Mouse (Mus musculus) megakaryocyte, adult 5-6 weeks (primary cell): Measurements from ENCODE around the gene Tmem176b. TPM values are rescaled to one million over a fixed set of nuclear protein-coding genes. Genes with fewer than 3 reads are reported as not detected.
"Not testable (repeated sequence)": the region's sequence is repeated elsewhere in the genome, so short reads cannot be mapped to it uniquely, and the experiment has no call there.

ENCODE experiments used
- ATAC-seq: 2 replicates; pipeline ENCODE4 v1.8.0; 2016; ENCODE audit warnings: mild to moderate bottlenecking, inconsistent platforms; ENCODE audit not compliant: poor library complexity, severe bottlenecking
- total RNA-seq, 2 experiments: library from RNA; stranded (forward) in 1 of 2; stranded (reverse) in 1 of 2; fragments of 153-499, 151-499 nt in 1 of 2; fragments of 221-1000, 200-1000 nt in 1 of 2; gene quantifications; 2 replicates each; pipeline versions ENCODE4 v1.2.3 to v1.2.4; 2015 to 2017

Tmem176b gene
- 74.3 and 79.2 TPM in 2 replicates for total RNA-seq (2015)
- total RNA-seq (2017), result 81.4 and 85.0 TPM in 2 replicates

- ATAC-seq, result peak; percentile 48
Measured at GRCm38 (mm10) chr6:48840973-48841625, at the start of gene Tmem176b. Gene Tmem176b (minus strand): TSS chr6:48841496.

DNA sequence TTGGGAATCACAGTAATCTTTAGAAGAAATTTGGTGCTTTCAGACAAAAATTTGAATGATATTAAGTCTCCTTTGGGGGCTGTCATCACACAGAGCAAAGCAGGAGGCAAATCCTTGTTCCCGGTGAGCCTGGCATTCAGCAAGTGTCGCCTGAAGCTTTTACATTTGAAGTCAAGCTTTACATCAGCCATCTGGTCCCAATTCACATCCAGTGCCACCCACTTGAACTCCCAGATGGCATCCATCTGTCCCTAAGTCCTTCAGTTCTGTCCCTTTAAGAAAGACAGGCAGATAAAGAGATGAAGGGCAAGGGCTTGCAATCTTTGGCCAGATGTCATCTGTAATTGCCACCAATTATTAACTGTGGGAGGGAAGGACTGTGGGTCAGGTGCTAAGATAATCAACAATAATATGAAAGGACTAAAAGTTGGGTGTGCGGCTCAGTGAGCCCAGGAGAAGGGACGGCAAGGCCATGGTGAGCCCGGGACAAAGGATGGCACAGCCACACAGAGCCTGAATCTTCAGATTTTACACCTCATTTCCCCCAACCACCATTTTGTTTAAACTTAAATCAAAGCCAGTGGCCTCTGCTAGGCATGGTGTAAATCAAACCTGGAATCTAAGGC is 35.3 kb upstream of the Tmem176b start:
- no peak for ATAC-seq

DNA sequence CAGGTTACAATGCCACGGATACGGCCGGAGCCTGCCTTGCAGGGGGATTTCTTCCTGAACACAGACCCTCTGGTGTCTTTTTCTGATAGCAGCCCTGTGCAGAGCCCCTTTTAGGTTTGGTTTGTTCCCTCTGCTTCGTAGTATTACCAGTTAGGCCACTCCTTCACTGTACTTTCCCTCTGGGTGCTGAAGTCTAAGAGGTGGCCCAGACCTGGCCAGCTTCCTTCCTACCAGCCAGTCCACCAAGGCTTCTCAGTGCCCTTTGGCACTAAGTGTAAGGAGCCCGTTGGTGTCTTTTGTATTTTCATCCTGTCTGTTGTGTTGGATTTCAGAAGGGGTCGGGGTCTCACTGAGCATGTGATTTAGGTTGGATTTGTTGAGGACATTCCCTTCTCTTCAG is 34.2 kb upstream of the Tmem176b start:
- no peak for ATAC-seq

GRCm38 (mm10) chr6:48874576-48874975 is 33.3 kb upstream of the Tmem176b start:
- ATAC-seq, result no peak

DNA sequence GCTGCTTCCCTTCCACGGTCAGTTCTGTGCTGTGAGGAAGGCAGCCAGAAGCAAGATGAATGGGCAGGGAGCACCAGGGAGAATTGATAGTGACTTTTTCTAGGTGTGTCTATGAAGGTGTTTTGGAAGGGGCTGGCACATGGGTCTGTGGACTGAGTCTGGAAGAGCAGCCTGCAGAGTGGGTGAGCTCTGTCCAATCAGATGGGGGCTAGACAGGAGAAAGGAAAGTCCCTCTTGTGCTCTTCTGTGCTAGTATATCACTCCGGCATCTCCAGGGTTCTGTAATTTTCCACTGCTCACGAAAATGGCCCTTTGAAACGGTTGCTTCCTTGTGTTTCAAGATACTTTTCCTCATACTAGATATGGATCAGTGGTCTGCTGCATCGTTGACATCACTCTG is 31.3 kb upstream of the Tmem176b start, which contains the start of gene Aoc1:
Gene Aoc1, plus strand, starts transcription at position 301 of the 400 bp plus-strand sequence.
- ATAC-seq, result no peak

GRCm38 (mm10) chr6:48869774-48870173 is 28.5 kb upstream of the Tmem176b start:
- no peak for ATAC-seq

- no peak for ATAC-seq
Measured at GRCm38 (mm10) chr6:48867158-48867557, 25.9 kb upstream of the Tmem176b start.

GRCm38 (mm10) chr6:48866355-48866950 is 25.2 kb upstream of the Tmem176b start:
- ATAC-seq, result not testable (repeated sequence)

DNA sequence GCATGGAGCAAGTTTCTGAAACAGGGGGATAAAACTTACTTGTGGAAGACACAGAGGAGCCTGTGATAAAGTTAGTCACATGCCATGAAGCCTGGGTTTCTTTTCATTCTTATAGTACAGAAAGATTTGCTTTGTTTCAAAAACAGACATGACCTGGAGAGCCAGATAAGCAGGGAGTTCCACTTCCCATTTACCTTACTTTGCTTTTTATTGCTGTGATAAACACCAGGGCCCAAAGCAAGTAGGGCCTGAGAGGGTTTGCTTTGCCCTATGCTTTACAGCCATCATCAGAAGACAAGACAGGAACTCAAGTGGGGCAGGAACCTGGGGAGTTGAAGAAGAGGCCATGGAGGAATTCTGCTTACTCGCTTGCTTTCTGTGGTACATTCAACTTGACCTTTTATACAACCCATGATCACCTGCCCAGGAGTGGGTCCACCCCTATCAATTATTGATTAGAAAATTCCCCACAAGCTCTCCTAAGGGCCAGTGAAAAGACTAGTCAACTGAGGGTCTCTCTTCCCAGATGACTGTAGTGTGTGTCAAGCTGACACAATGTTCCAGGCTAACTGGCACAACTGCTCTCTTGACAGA is 24.0 kb upstream of the Tmem176b start:
- ATAC-seq, result no peak

DNA sequence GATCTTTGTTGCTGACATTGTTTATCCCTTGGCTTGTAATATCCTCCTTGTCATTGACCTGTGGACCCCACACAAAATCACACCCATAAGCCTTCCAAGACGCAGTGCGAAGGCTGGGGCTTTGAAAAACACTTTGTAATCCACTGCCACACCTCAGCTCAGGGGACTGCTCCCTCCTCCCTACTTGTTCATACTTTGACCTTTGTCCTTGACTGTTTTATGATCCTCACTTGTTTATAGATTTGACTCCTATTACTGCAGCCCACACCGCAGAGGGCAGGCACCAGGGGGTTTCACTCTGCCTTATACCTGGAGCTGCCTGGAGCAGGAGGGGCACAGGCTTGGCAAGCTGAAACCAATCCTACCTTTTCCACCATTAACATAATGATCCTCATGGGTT is 23.4 kb upstream of the Tmem176b start:
- ATAC-seq, result no peak

GRCm38 (mm10) chr6:48864181-48864580 is 22.9 kb upstream of the Tmem176b start:
- no peak for ATAC-seq

DNA sequence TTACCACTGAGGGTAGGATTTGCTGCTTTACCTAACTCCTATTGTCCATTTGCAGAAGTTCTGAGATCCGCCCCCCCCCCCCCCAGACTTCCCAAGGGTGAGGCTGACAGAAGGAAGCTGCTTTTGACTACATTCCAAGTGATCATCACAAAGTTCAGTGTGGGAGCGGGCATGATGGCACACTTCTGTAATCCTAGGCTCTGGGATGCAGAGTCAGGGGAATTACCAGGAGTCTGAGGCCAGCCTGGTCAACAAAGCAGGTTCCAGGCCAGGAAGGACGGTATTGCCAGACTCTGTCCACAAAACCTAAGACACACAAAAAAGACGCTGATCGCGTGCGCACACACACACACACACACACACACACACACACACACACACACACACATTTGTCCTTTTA is 22.2 kb upstream of the Tmem176b start:
- ATAC-seq, result no peak

GRCm38 (mm10) chr6:48862816-48863215 is 21.5 kb upstream of the Tmem176b start:
- ATAC-seq, result no peak

- ATAC-seq, result no peak
Measured at GRCm38 (mm10) chr6:48861616-48862280, 20.5 kb upstream of the Tmem176b start.

- ATAC-seq, result no peak
Measured at GRCm38 (mm10) chr6:48860851-48861250, 19.6 kb upstream of the Tmem176b start.

- ATAC-seq, result peak; percentile 65
Measured at GRCm38 (mm10) chr6:48860130-48860815, 19.0 kb upstream of the Tmem176b start.

- ATAC-seq, result no peak
Measured at GRCm38 (mm10) chr6:48857613-48858302, 16.5 kb upstream of the Tmem176b start.

DNA sequence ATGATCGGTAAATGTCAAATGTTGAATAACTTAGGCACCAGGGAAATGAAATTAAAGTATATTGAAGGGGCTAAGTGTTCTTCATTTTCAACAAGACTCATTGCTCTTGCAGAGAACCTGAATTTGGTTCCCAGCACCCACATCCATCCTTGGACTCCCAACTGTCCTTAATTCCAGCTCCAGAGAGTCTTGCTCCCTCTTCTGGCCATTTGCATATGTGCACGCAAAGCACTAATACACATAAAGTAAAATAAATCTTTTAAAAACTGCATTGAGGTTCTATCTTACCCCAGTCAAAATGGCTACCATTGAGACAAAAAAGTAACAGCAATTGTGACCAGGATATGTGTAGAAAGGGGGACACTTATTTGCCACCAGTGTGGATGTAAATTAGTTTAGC is 12.9 kb upstream of the Tmem176b start:
- no peak for ATAC-seq

- ATAC-seq, result no peak
Measured at GRCm38 (mm10) chr6:48851820-48852491, 10.7 kb upstream of the Tmem176b start.
